8 mouse cellular contexts compared by ENCODE assay signal in the genomic region with DNA sequence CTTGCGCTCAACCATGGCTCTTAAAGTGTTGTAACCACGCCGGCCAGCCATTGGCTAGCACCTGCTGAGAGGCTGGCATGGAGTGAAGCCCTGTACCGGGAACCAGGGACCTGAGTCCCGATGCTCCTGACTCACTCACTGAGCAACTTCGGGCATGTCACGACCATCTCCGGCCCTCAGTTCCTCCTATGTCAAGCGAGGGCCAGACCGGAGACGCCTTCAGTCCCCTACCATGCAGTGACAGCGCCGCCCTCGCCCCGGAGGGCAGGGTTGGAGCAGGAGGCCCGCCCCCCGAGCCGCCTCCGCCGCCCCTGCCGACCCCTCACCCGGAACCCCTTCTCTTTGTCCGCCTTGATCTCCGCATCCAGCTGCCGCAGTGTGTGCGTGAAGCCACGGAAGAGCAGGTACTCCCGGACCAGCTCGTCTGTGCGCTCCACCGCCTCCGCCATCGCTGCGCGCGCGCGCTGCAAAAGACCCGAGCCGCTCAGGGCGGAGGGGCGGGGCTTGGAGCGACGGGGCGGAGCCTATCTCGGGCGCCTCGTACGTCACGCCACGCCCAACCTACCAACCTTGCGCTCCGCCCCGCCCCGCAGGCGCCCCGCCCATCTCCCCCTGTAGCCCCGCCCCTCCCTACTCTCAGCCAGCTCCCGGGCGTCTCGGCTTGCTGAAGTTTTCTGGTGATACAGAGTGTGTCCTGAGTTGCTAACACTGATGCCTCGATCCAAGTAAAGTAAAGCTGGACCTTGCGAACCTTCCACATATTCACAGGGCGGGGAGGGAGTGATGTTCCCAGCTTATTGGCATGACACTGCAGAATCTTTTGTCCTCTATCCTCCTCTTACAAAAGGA. TPM values are rescaled to one million over a fixed set of nuclear protein-coding genes. Genes with fewer than 3 reads are reported as not detected.
DNase-seq lines count a peak whose midpoint lies in the region; ATAC-seq and TF ChIP-seq lines count a peak whose summit lies in the region.

Gene Wdr91 (minus strand): TSS at position 506 of the 849 bp plus-strand sequence.

- TF ChIP-seq POLR2A in bone marrow macrophage, adult 2 months (IDR thresholded peaks at IDR 0.05; ENCODE audit: borderline replicate concordance, low read depth, low read length): peak; percentile 46; the same call in 1 of the 2 replicates
- TF ChIP-seq POLR2A in embryonic fibroblast, embryonic 13.5 days (IDR thresholded peaks at IDR 0.05; ENCODE audit: low read depth, low read length): peak; percentile 83

- peaks cover 34% of the 10 kb centered on the region for H3K36me3 ChIP-seq in heart, embryonic 10.5 days
- peaks cover 27% of the 10 kb centered on the region for H3K36me3 ChIP-seq in kidney, embryonic 15.5 days

- WGBS in heart, embryonic 10.5 days: under 1% methylated on average over 64 of the region's 64 CpGs
- WGBS in kidney, embryonic 15.5 days: under 1% methylated on average over 64 of the region's 64 CpGs

- peak within 1 kb of the TSS; percentile 84 for H3K27ac ChIP-seq in bone marrow macrophage, adult 2 months (ENCODE audit: insufficient read depth, low read depth, low read length)
- H3K27ac ChIP-seq in embryonic fibroblast, embryonic 13.5 days (ENCODE audit: insufficient read depth, low read length): no peak within 1 kb of the TSS
- H3K27ac ChIP-seq in heart, embryonic 10.5 days: peak within 1 kb of the TSS; percentile 92
- H3K27ac ChIP-seq in kidney, embryonic 15.5 days: peak within 1 kb of the TSS; percentile 88

- peak; percentile 95 for DNase-seq in A20 (ENCODE audit: low read depth, low spot score)
- peak; percentile 97 for DNase-seq in heart, embryonic 10.5 days (ENCODE audit: low spot score)
- peak; percentile 98 for DNase-seq in liver
- peak; percentile 97 to 100 for DNase-seq in spleen, postnatal 4 days (ENCODE audit: low spot score in 2 of 2)

- H3K4me3 ChIP-seq in bone marrow macrophage, adult 2 months (ENCODE audit: insufficient read depth, low read length): peak within 1 kb of the TSS; percentile 71
- peak within 1 kb of the TSS; percentile 56 for H3K4me3 ChIP-seq in embryonic fibroblast, embryonic 13.5 days (ENCODE audit: insufficient read depth, low read length)
- H3K4me3 ChIP-seq in heart, embryonic 10.5 days: peak within 1 kb of the TSS; percentile 80
- peak within 1 kb of the TSS; percentile 78 for H3K4me3 ChIP-seq in kidney, embryonic 15.5 days (replicated peaks)

- H3K4me2 ChIP-seq in kidney, embryonic 15.5 days: peak within 1 kb of the TSS; percentile 76

- H3K9ac ChIP-seq in kidney, embryonic 15.5 days: peak within 1 kb of the TSS; percentile 61

- no peaks in the 10 kb centered on the region for H3K27me3 ChIP-seq in heart, embryonic 10.5 days (ENCODE audit: insufficient read depth, poor library complexity, severe bottlenecking)
- H3K27me3 ChIP-seq in kidney, embryonic 15.5 days: no peaks in the 10 kb centered on the region

- H3K4me1 ChIP-seq in bone marrow macrophage, adult 2 months (ENCODE audit: control insufficient read depth, insufficient read depth, low read length): peaks cover 27% of the 10 kb centered on the region
- no peaks in the 10 kb centered on the region for H3K4me1 ChIP-seq in embryonic fibroblast, embryonic 13.5 days (ENCODE audit: control insufficient read depth, insufficient read depth, low read length)
- H3K4me1 ChIP-seq in heart, embryonic 10.5 days: peaks cover 25% of the 10 kb centered on the region
- H3K4me1 ChIP-seq in kidney, embryonic 15.5 days: peaks cover 20% of the 10 kb centered on the region

- peak; percentile 92 for ATAC-seq in kidney, embryonic 15.5 days (replicated peaks; ENCODE audit: low FRiP score)
- peak; percentile 86 for ATAC-seq in monocyte, adult 5-6 weeks (replicated peaks; ENCODE audit: insufficient number of reproducible peaks, low FRiP score, low TSS enrichment, poor library complexity, severe bottlenecking)

- no peaks in the 10 kb centered on the region for H3K9me3 ChIP-seq in heart, embryonic 10.5 days
- no peaks in the 10 kb centered on the region for H3K9me3 ChIP-seq in kidney, embryonic 15.5 days (replicated peaks)

- TF ChIP-seq CTCF in bone marrow macrophage, adult 2 months (IDR thresholded peaks at IDR 0.05; ENCODE audit: low read depth, low read length): no peak
- TF ChIP-seq CTCF in embryonic fibroblast, embryonic 13.5 days (IDR thresholded peaks at IDR 0.05; ENCODE audit: borderline replicate concordance, insufficient read depth, low read length): no peak

RNA-seq across cellular contexts. Expression of gene Wdr91, which starts in this region (rescaled TPM):
- 85.3 and 90.3 TPM in 2 replicates for polyA plus RNA-seq in bone marrow macrophage, adult 2 months (2012; ENCODE audit: insufficient read depth, insufficient read length, missing spikeins)
- 8.8 and 12.1 TPM in 2 replicates for polyA plus RNA-seq in embryonic fibroblast, embryonic 13.5 days (2011; ENCODE audit: insufficient read length, low read depth, missing spikeins)
- 12.6 and 13.0 TPM in 2 replicates for polyA plus RNA-seq in heart, embryonic 10.5 days (2016; fragmentation: Nextera tagmentation; extraction: Ambion mirVana)
- 9.9 and 11.8 TPM in 2 replicates for polyA plus RNA-seq in kidney, embryonic 15.5 days (2015; fragmentation: Nextera tagmentation; extraction: Ambion mirVana)
- total RNA-seq in monocyte, adult 5-6 weeks (2017): 14.8 to 23.2 TPM (median 20.6 TPM) in 3 replicates
